Mouse (Mus musculus): ENCODE data around the gene Nsun7. TPM values are rescaled to one million over a fixed set of nuclear protein-coding genes. Genes with fewer than 3 reads are reported as not detected.

The Nsun7 gene
- polyA plus RNA-seq, 1 experiment from 2014 or later, result 0.24 TPM

Other genes with a start within 250 kb of the Nsun7 start
- gene Rbm47, start 86.8 kb upstream of the Nsun7 start, polyA plus RNA-seq (2015; fragmentation: Nextera tagmentation; extraction: Ambion mirVana), result 4.8 and 6.0 TPM in 2 replicates

Data from heart, embryonic 16.5 days (tissue).